Mouse (Mus musculus) testis, adult 2 months (tissue): ENCODE data around the gene Tspan7. TPM values are rescaled to one million over a fixed set of nuclear protein-coding genes. Genes with fewer than 3 reads are reported as not detected.

Source experiments
- H3K27ac ChIP-seq: fragments of 200-500 bp; 2 replicates; pipeline ENCODE4 v1.5.1; 2012; ENCODE audit warnings: low read depth, low read length; ENCODE audit not compliant: control insufficient read depth, insufficient read depth
- H3K27me3 ChIP-seq: fragments of 200-500 bp; 2 replicates; pipeline ENCODE4 v1.6.1; 2012; ENCODE audit warnings: mild to moderate bottlenecking, low read length, moderate library complexity; ENCODE audit not compliant: control insufficient read depth, insufficient read depth
- H3K36me3 ChIP-seq: fragments of 200-500 bp; 2 replicates; pipeline ENCODE4 v1.6.1; 2012; ENCODE audit warnings: mild to moderate bottlenecking, low read length; ENCODE audit not compliant: control insufficient read depth, insufficient read depth
- H3K4me1 ChIP-seq: fragments of 200-500 bp; 2 replicates; pipeline ENCODE4 v1.6.1; 2012; ENCODE audit warnings: low read length; ENCODE audit not compliant: control insufficient read depth, insufficient read depth
- H3K4me3 ChIP-seq: fragments of 200-500 bp; 2 replicates; pipeline ENCODE4 v1.5.1; 2012; ENCODE audit warnings: low read depth, mild to moderate bottlenecking, low read length, moderate library complexity, mixed read lengths; ENCODE audit not compliant: control insufficient read depth
- CTCF ChIP-seq: fragments of 200-500 bp; IDR thresholded peaks from 2 replicates; pipeline ENCODE4 v1.5.1; 2012; ENCODE audit warnings: low read depth, mild to moderate bottlenecking, inconsistent platforms, low read length, moderate library complexity; ENCODE audit not compliant: control insufficient read depth, insufficient read depth, insufficient replicate concordance
- POLR2A ChIP-seq: fragments of 200-500 bp; IDR thresholded peaks from 2 replicates; pipeline ENCODE4 v1.6.1; 2012; ENCODE audit warnings: low read depth, mild to moderate bottlenecking, inconsistent platforms, low read length, moderate library complexity; ENCODE audit not compliant: control insufficient read depth
- polyA plus RNA-seq: library from polyadenylated mRNA; depleted of rRNA; stranded (reverse); fragments of >200 nt; gene quantifications from 2 replicates; pipeline ENCODE4 v1.2.3, GENCODE M21; 2012; rRNA removed

Gene Tspan7
- polyA plus RNA-seq, 1 experiment = 4.0 TPM

DNA sequence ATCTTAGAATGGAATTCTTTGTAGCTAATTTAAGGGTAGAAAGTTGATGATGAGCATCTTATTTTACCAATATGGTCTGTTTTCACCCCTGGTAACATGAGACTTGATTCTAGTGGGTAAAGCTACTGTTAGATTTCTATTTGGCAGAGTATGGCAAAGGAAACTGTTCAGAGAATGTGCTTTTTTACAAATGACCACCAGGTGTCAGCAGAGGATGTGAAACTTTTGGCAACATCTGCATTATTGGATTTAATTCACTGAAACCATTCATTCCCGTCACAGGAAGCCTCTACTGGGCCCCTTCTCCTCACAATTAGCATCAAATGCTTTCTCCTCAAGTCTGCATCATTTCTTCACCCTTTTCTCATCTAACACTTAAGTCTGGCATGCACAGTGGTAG is 92.4 kb downstream of the Tspan7 start:
- H3K27me3 ChIP-seq = no peaks in the 10 kb centered on the region
- no peak overlapping the region for H3K27ac ChIP-seq
- TF ChIP-seq POLR2A = no peak
- no peak for TF ChIP-seq CTCF
- no peaks in the 10 kb centered on the region for H3K4me1 ChIP-seq
- H3K36me3 ChIP-seq = no peaks in the 10 kb centered on the region
- H3K4me3 ChIP-seq = no peak overlapping the region

DNA sequence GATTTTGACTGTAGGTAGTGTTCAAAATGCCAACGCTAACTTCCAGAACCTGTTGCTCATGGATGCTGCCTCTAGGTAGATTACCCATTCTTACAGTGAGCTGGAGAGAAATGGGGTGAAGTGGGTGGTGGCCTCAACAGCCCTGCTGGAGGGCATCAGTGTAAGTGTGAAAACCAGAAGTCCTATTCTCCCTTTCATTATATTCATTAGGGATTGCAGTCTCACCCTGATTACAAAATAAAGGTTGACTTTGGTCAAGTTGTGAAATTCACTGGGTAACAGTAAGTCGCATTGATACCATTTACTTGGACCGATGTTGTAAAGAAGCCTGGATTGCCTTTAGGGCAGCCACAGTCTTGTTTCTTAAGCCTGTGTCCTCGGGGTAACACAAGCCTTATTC is 97.8 kb downstream of the Tspan7 start:
- no peak for TF ChIP-seq CTCF
- no peak for TF ChIP-seq POLR2A
- H3K27ac ChIP-seq = no peak overlapping the region
- no peaks in the 10 kb centered on the region for H3K4me1 ChIP-seq

DNA sequence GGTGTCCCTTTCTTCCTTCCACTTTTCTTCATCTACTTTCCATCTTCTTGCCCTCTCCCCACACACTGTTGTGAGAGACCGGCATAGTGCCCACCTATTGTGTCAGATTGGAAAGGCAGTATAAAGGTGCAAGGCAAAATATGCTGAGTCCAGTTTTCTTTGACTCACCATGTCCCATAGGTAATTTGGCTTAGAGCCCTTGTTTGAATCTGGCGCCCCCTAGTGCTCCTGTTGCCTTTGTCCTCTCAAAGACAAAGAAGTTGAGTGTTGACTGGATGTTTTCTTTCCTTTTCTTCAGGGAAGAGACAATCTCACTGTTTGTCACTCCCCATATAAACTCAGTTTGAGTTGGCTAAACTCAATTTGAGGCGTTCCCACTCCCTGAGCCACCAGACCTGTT is 107.3 kb downstream of the Tspan7 start:
- peaks cover 5% of the 10 kb centered on the region for H3K4me1 ChIP-seq
- no peak for TF ChIP-seq CTCF
- no peak for TF ChIP-seq POLR2A
- H3K27ac ChIP-seq = no peak overlapping the region
- H3K4me3 ChIP-seq = no peak overlapping the region
- no peaks in the 10 kb centered on the region for H3K27me3 ChIP-seq
- no peaks in the 10 kb centered on the region for H3K36me3 ChIP-seq

More for the DNA sequence above, 97.8 kb downstream of the Tspan7 start:
- Histone ChIP-seq H3K36me3 (no peaks in the 10 kb centered on the region), H3K27me3 (no peaks in the 10 kb centered on the region), H3K4me3 (no peak overlapping the region)

DNA sequence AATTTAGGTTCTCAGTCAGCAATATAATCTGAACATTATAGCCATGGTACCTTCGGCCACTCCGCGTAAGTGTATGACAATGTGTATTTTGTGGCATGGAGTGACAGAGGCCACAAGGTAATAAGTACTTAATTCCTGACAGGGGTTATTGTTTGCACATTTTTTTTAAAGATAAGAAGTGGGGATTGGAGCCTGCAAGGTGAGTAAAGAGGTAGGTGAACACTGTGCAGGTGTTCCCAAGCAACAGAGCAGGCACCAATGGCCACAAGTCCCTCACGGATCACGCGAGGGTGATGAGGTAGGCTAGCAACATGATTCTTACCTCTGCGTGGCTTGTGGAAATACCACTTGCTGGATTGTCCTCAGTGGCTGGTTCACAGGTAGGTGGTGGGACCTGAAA is 108.6 kb downstream of the Tspan7 start:
- Histone ChIP-seq H3K27ac (no peak overlapping the region), H3K4me1 (peaks cover 5% of the 10 kb centered on the region), H3K36me3 (no peaks in the 10 kb centered on the region), H3K27me3 (no peaks in the 10 kb centered on the region), H3K4me3 (no peak overlapping the region)
- TF ChIP-seq POLR2A = no peak
- no peak for TF ChIP-seq CTCF

DNA sequence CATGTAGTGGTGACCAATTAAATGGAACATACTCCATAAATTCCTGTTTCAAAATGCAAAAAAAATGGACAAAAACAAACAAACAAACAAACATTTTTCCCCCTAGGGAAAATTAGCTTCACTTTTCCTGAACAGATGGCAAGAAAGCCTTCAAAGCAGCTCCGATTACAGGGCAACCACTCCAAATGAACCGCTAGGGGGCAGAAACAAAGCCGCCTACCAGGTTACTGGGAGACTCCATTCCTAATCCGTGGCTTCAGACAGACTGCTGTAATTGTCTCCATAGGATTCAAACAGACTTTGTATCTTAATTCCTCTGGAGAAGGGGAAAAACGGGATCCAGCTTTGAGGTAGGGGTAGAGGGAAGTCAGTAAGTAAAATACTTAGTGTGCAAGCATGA is 132.2 kb downstream of the Tspan7 start:
- H3K4me1 ChIP-seq = no peaks in the 10 kb centered on the region
- H3K27me3 ChIP-seq = no peaks in the 10 kb centered on the region
- H3K4me3 ChIP-seq = no peak overlapping the region
- H3K27ac ChIP-seq = no peak overlapping the region
- TF ChIP-seq POLR2A = no peak
- no peak for TF ChIP-seq CTCF
- no peaks in the 10 kb centered on the region for H3K36me3 ChIP-seq

DNA sequence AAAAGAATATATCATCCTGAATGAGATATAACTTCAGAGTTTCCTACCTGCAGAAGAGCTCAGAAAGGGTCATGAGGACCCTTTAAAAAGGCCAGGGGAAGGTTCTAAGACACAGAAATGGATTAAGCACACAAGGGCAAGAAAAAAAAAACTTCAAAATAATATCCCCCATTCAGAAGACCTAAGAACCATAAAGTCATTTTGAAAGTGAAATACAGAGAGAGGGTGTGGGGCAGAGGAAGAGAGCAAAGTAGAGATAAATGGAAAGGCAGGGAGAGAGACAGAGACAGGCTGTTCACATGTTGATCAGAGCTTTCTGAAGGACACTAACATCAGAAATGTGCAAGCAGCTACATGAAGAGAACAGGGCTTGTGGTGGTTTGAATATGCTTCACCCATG is 156.1 kb downstream of the Tspan7 start:
- Histone ChIP-seq H3K27ac (no peak overlapping the region), H3K36me3 (no peaks in the 10 kb centered on the region), H3K4me3 (no peak overlapping the region), H3K27me3 (no peaks in the 10 kb centered on the region), H3K4me1 (no peaks in the 10 kb centered on the region)
- TF ChIP-seq CTCF (no peak), POLR2A (no peak)

Other genes starting within 250 kb of the Tspan7 start
- gene Otc, start 232.9 kb upstream of the Tspan7 start, polyA plus RNA-seq = not detected in 2 replicates
- gene Mid1ip1, start 229.9 kb downstream of the Tspan7 start, polyA plus RNA-seq = 10.0 and 14.9 TPM in 2 replicates